Mouse (Mus musculus) retina, postnatal 1 day (tissue): ENCODE results near the gene Hist1h4i.

Experiments used
- DNase-seq: peaks from one replicate; pipeline ENCODE4 v3.0.0-alpha.2; 2012

Hist1h4i gene

DNA sequence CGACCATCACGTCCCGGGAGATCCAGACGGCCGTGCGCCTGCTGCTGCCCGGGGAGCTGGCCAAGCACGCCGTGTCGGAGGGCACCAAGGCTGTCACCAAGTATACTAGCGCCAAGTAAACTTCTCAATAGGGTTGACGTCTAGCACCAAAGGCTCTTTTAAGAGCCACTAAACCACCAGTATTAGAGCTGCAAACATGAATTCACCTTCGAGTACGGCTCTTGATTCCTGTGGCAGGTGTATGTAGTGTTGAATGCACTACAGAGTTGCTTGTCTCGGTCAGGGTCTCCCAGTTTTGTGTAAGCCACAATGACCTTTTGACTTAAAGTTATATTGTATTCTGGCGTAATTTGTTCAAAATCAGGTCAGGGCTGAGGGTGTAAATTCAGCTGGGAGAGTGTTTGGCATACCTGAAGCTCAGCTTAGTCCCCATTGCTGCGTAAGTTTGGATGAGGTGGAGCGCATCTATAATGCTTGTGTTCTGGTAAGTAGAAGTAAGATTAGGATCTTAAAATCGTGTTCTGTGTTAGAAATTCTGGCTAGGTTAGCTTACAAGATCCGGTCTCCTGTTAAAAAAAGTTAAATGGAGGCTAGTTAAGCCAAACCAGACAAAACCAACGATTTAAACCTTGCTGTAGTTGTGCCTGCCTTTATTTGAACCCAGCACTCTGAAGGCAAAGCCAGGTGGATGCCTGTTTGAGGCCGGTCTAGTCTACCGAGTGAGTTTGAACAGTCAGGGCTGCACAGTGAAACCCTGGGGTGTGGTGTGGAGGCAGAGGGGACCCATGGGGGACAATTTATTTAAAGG is 4.8 kb downstream of the Hist1h4i start:
- peak; percentile 58 for DNase-seq

GRCm38 (mm10) chr13:22035267-22036148 is 5.7 kb downstream of the Hist1h4i start, which contains the start of the genes Hist1h2ah and Hist1h2bk:
TSS of gene Hist1h2ah (minus strand) at chr13:22035568.
TSS of gene Hist1h2bk (plus strand) at chr13:22035870.
- DNase-seq, result peak; percentile 98

GRCm38 (mm10) chr13:22034443-22035266 is 6.5 kb downstream of the Hist1h4i start:
- DNase-seq, result peak; percentile 67

DNA sequence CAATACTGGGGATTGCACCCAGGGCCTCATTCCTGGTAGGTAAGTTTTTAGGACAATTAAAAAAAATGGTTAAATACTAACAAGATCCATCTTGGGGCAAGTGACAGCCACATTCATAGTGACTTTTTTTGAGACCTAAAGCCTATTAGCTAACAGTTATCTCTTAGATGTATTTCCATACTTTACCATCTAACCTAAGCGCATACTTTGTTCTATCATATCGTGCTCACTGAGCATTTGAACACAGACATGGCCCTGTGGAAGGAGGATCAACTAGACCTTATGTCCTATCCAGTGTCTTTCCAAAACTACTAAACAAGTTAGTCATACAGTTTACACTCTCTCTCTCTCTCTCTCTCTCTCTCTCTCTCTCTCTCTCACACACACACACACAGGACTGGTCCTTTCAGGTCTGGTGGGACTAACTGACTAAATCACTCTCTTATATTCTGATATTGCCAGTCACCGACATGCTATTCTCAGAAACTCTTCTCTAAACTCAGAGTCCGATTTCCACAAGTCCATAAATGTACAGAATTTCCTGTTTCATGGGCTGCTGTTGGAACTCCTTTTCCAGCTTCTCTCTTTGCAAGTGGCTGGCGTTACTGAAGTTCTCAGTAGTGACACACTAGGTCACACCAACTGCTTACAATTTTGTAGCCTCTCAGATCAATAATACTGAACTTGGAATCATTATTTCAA is 7.3 kb downstream of the Hist1h4i start:
- no peak for DNase-seq

DNA sequence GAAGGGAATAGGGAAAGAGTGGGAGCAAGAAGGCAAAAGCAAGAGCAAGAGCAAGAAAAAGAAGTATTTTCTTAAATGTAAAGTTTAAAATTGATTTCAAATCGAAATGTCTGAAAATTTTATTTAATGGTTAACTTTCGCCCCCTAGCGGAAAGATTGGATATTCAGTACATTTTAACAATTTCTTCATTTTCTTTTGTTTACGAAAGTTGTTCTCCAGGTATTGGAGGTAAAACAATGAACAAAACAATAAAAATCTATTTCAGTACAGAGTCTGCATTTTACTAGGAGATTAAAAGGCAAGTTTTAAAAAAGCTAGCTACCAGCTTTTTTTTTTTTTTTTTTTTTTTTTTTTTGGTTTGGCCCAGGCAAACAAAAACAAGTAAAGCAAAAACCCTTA is 10.7 kb downstream of the Hist1h4i start:
- peak; percentile 51 for DNase-seq

- DNase-seq, result peak; percentile 57
These were observed 11.2 kb downstream of the Hist1h4i start for GRCm38 (mm10) chr13:22029928-22030327.

- DNase-seq, result peak; percentile 94
These were observed 12.3 kb downstream of the Hist1h4i start for GRCm38 (mm10) chr13:22028673-22029460.

DNA sequence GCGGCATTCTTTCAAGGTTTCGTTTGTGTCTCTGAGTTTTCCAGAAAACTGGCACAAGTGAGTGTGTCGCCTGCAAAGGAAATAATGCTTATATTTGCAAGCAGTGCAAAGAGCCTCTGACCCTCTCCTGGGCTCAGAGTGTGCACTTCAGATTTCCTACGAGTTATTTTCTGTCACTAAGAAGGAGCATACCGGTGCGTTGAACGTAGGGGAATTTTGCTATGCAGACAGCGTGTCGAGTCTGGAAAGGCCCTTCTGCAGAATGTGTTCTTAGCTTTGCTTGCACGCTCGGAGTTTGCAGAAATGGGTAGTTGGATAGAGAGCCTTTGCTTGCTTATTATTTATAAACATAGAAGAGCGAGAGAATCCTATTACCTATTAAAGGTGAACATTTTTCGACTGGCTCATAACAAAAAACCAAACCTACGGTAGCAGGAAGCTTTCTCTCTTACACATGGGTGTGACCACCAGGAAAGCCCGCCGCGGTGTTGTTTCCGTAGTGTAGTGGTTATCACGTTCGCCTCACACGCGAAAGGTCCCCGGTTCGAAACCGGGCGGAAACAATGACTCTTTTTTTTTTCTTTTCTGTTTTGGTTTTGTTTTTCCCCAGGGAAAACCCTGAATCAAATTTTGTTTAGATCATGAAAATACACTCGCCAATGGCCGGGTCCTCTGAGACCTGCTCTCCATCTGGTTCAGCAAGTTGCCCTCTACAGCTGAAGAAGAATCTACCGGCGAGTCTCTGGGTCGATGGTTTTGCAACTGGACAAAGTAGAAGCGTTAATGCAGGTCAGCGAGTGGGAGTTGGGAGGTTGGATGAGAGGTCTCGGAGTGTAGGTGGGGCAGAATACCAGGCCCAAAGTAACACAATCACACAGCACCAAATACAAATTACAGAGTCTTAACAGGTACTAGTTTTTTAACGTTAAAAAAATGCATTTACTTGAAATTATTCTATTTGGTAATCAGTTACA is 14.8 kb downstream of the Hist1h4i start:
- peak; percentile 90 for DNase-seq

- DNase-seq, result peak; percentile 94
These were observed 18.9 kb downstream of the Hist1h4i start for GRCm38 (mm10) chr13:22022241-22022640.

- DNase-seq, result peak; percentile 48
These were observed 19.6 kb downstream of the Hist1h4i start for GRCm38 (mm10) chr13:22021581-22021980.

- DNase-seq, result peak; percentile 80
These were observed 20.2 kb downstream of the Hist1h4i start for GRCm38 (mm10) chr13:22020901-22021339.

GRCm38 (mm10) chr13:22019934-22020835 is 21.0 kb downstream of the Hist1h4i start:
- no peak for DNase-seq

DNA sequence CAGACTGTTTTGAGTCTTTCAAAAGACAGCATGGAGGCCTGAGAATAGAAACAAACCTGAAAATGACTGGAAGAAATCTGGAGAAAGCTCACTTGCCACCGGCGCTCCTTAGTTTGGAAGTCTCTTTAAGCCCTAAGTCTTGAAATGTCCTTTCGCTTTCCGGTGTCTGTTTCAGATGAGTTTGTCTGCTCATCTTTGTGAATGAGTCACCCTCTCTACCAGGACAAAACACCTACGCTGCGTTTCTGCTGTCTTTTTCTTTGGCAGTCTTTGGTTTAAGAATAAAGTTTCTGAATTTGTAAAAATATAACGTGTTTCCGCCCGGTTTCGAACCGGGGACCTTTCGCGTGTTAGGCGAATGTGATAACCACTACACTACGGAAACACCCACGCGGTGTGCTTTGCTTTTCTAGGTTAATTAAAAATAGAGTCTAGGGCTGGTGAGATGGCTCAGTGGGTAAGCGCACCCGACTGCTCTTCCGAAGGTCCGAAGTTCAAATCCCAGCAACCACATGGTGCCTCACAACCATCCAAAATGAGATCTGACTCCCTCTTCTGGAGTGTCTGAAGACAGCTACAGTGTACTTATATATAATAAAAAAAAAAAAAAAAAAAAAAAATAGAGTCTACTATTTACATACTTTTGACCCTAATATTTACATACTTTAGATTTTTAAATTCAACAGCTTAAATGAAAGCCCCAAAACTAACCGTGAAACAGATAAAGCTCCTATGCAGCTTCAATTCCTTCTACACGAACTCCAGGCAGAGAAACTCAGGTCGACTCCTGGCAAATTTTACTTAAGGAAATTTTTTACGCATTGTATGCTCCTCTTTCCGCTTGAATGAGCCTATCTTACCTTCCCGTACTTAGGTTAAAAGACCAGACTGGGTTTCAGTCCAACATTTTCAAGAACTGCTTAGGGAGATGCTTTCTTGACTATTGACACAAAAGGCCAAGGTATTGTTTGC is 25.4 kb downstream of the Hist1h4i start:
- peak; percentile 86 for DNase-seq

DNA sequence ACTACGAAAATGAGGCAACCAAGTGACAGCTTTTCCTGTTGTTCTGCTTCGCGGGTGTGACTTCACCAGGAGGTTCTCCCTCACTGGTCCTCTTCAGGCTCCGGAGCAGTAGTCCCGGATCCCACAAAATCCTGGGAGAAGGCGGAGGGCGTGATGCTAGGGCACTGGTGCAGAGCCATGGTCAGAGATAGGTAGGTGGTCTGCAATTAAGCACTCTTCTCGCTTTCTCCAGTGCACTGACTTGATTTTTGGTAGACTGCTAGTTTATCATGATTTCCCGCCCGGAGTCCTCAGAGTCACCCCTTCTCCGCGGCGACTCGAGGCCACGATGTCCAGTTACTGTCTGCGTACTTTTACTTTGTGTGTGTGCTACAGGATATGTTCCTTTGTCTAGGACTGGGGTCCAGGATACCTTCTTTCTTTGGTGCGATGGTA is 26.7 kb downstream of the Hist1h4i start:
- DNase-seq, result peak; percentile 62

GRCm38 (mm10) chr13:22013716-22014115 is 27.4 kb downstream of the Hist1h4i start:
- DNase-seq, result peak; percentile 49

DNA sequence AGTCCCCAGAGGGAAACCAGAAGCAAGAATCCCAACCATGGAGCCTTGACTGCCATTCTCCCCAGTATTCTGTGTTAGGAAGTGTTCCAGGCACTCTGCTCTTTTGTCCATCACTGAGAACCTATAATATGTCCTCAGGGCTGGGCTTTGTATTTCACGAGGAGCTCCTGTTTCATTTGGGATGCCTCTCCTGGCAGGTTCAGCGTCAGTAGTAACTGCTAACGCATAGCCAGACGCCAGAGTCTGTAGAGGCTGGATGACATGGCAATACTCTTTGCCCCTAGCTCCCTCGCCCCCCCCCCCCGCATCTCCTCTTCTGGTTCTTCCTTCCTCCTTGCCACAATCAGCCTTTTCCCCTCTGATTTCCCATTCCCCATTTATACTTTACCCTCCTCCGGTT is 31.5 kb downstream of the Hist1h4i start, which contains the start of gene Prss16:
Prss16 (minus strand) TSS at position 101 of the 400 bp plus-strand sequence.
- DNase-seq, result no peak

- DNase-seq, result no peak
These were observed 32.5 kb downstream of the Hist1h4i start for GRCm38 (mm10) chr13:22008707-22009106.
